In genomic region chr6:114283927-114284703, GRCm38 (mm10) we compare ENCODE assay signal across 11 mouse cellular contexts. TPM values are rescaled to one million over a fixed set of nuclear protein-coding genes. Genes with fewer than 3 reads are reported as not detected.
DNase-seq lines count a peak whose midpoint lies in the region; ATAC-seq and TF ChIP-seq lines count a peak whose summit lies in the region.
"Had no signal": no experiment of that assay in that cellular context is flagged by ENCODE, and none has a peak within 500 bp of the region (broad histone marks: within the 10 kb centered on the region; RNA-seq: fewer than 3 reads in every experiment).

No protein-coding gene starts in this region.

- no peak for ATAC-seq in erythroid progenitor cell, adult 5-6 weeks (replicated peaks; ENCODE audit: low FRiP score, poor library complexity, severe bottlenecking)

- H3K27ac ChIP-seq in layer of hippocampus, adult 2 months: peak overlapping the region; percentile 90
- H3K27ac ChIP-seq: limb, embryonic 12.5 days had no signal

- peak overlapping the region; percentile 64 for H3K4me3 ChIP-seq in layer of hippocampus, adult 2 months
- H3K4me3 ChIP-seq: limb, embryonic 12.5 days had no signal

- peak in 1 of 2 experiments; percentile 68 for DNase-seq in layer of hippocampus, adult 2 months (ENCODE audit: low spot score in 2 of 2)
- DNase-seq in layer of hippocampus, postnatal 25 days (ENCODE audit: extremely low spot score in 1 of 2, low spot score in 1 of 2): no peak
- peak; percentile 9 for DNase-seq in gonadal fat pad, adult 2 months (ENCODE audit: low read depth)
- DNase-seq in left cerebral cortex, postnatal 25 days (ENCODE audit: low spot score in 2 of 2): peak; percentile 60 to 62
- DNase-seq in right cerebral cortex, postnatal 36 days (ENCODE audit: low spot score in 2 of 2): peak; percentile 56
- DNase-seq in adrenal gland, postnatal 25 days: no peak
- no peak for DNase-seq in heart, postnatal 36 days
- DNase-seq: lung, postnatal 4 days had no signal

- no peak for TF ChIP-seq CTCF in layer of hippocampus, adult 2 months (conservative IDR thresholded peaks at IDR 0.05)

- intact Hi-C loops in left cerebral cortex, postnatal 25 days (cut with DNase I): no loop called here
- intact Hi-C loops in heart, postnatal 36 days (cut with DNase I): no loop called here

RNA-seq across cellular contexts. Expression of gene Slc6a1, which starts 1.7 kb away (rescaled TPM):
- 100 to 1,000 TPM; 282 to 286 TPM for total RNA-seq in layer of hippocampus, adult 2 months (2021)
- 100 to 1,000 TPM; 292 to 295 TPM for total RNA-seq in layer of hippocampus, postnatal 25 days (2021)
- polyA plus RNA-seq in gonadal fat pad, adult 2 months (2012; rRNA removed): 0.12 TPM in 1 of 2 replicates, not detected in the other
- total RNA-seq in left cerebral cortex, postnatal 25 days (2021): 100 to 1,000 TPM; 303 to 326 TPM
- total RNA-seq in adrenal gland, postnatal 25 days (2021): not detected in 2 replicates
- 1.3 TPM in 1 of 2 replicates, not detected in the other for total RNA-seq in erythroid progenitor cell, adult 5-6 weeks (2015; ENCODE audit: low replicate concordance)
- total RNA-seq in erythroid progenitor cell, adult 5-6 weeks (2017; ENCODE audit: low replicate concordance): not detected in 2 replicates
- under 1 TPM; 0.14 to 0.17 TPM for total RNA-seq in heart, postnatal 36 days (2021)
- polyA plus RNA-seq: heart, postnatal 0 days; limb, embryonic 12.5 days had no signal

Comparison
In these comparisons a context has a peak if more than half of its experiments do, and no peak if none do; other contexts are left out.
1. DNase-seq: peak in gonadal fat pad, adult 2 months (single experiment), left cerebral cortex, postnatal 25 days (2 of 2) and right cerebral cortex, postnatal 36 days (2 of 2); none in layer of hippocampus, postnatal 25 days (0 of 2), adrenal gland, postnatal 25 days (single experiment) and heart, postnatal 36 days (0 of 2).
2. RNA of gene Slc6a1, which starts 1.7 kb away (total RNA-seq): 303 to 326 TPM in left cerebral cortex, postnatal 25 days, 292 to 295 TPM in layer of hippocampus, postnatal 25 days and 282 to 286 TPM in layer of hippocampus, adult 2 months; 1.3 TPM in erythroid progenitor cell, adult 5-6 weeks, 0.14 to 0.17 TPM in heart, postnatal 36 days and not detected in adrenal gland, postnatal 25 days; every median in the first group is over 100 times any median in the second.